Mouse (Mus musculus) pancreas, adult 10 weeks (tissue): Measurements from ENCODE around the gene Hmcn2. TPM values are rescaled to one million over a fixed set of nuclear protein-coding genes. Genes with fewer than 3 reads are reported as not detected.

Experiments used
- polyA plus RNA-seq: library from polyadenylated mRNA; stranded (reverse); fragments of 350-450 nt; fragmentation: Illumina TruSeq; extraction: RNeasy Lipid Tissue Mini Kit (QIAGEN cat#74804); gene quantifications from one replicate; pipeline ENCODE4 v1.2.3, GENCODE M21; 2015; ENCODE audit warnings: low read depth, low replicate concordance; ENCODE audit not compliant: insufficient read depth

The Hmcn2 gene
- polyA plus RNA-seq = 5.2 TPM

DNA sequence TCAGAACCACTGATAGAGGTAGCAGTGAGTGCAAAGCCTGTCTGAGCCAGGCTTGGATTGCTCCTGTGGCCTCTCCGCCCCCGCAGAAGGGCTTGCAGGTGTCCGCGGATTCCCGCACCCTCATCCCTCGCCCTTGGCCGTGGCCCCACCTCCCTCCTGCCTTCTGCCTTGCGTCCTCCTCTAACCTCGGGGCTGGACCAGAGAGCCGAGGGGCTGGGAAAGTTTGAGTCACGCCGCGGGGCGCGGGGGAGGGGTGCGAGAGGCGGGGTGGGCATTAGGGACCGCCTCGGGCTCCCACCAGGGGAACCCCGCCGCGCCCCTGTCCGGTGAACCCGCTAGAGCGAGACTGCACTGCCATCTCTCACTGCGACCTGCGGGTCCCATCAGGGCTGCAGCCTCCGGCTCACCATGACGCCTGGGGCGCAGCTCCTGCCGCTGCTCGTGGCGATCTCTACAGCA, at the start of gene Hmcn2:
Gene Hmcn2 (plus strand): TSS at position 409 of the 459 bp plus-strand sequence.

DNA sequence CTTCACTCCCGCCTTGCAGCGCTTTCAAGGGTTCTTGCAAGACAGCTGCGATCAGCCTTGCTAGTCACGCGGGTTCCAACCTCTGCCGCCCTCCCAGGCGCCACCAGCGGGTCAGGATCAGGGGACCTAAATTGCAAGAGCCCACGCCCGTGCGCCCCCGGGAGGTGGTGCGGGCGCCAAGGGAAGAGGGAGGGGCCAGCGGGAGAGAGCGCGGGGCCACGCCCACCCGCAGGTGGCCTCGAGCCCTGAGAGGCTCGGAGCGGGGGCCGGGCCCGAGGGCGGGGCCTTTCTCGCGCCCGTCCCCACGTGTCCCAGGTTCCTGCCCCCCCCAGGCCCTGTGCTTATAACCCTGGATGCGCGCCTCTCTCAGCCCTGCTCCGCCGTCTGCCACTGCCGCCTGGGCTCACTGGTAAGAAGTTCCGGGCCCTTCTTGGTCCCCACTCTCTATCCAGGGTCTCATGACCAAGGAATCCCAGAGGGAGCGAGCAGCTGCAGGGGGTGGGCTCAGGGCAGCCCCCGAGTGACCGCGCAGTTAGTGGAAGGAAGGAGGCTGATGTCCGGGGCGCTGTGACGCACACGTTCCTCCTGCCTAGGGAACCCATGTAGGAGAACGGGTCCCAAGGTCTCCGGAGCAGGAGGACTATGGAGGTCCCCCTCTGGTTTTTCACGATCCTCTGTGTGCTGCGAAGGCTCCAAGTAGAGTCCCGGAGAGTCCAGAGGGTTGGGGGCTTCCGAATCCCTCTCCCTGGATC, 155.9 kb downstream of the Hmcn2 start, which contains the start of gene Ass1:
Gene Ass1 (plus strand): TSS at position 277 of the 752 bp plus-strand sequence.

Other genes starting within 250 kb of the Hmcn2 start
- 5.0 TPM for gene Fnbp1, start 172.4 kb upstream of the Hmcn2 start, polyA plus RNA-seq
- gene Gpr107, start 162.1 kb upstream of the Hmcn2 start, polyA plus RNA-seq = 4.3 TPM
- 1.9 TPM for gene Ncs1, start 68.6 kb upstream of the Hmcn2 start, polyA plus RNA-seq
- 7.6 TPM for gene Ass1, start 155.8 kb downstream of the Hmcn2 start, polyA plus RNA-seq